Mouse (Mus musculus) lung, embryonic 14.5 days (tissue): Measurements from ENCODE around the gene Tlnrd1. TPM values are rescaled to one million over a fixed set of nuclear protein-coding genes. Genes with fewer than 3 reads are reported as not detected.

Experiments used
- ATAC-seq: fragments of 200-750 bp; cut with Nextera tagmentation; 2 replicates; pipeline ENCODE4 v1.8.0; 2017; ENCODE audit warnings: mild to moderate bottlenecking, moderate TSS enrichment, moderate library complexity; ENCODE audit not compliant: insufficient read depth
- DNase-seq: peaks from one replicate; pipeline ENCODE4 v3.0.0-alpha.2; 2015
- H3K27ac ChIP-seq: fragments of 300-500 bp; sonication (generic); 2 replicates; pipeline ENCODE4 v1.5.1; 2014; ENCODE audit warnings: low read depth, mild to moderate bottlenecking, moderate library complexity
- H3K27me3 ChIP-seq: fragments of 300-500 bp; sonication (generic); 2 replicates; pipeline ENCODE4 v1.6.1; 2014; ENCODE audit warnings: low read length, control low read depth; ENCODE audit not compliant: insufficient read depth
- H3K36me3 ChIP-seq: fragments of 300-500 bp; sonication (generic); 2 replicates; pipeline ENCODE4 v1.6.1; 2014; ENCODE audit warnings: control low read depth; ENCODE audit not compliant: insufficient read depth
- H3K4me1 ChIP-seq: fragments of 300-500 bp; sonication (generic); 2 replicates; pipeline ENCODE4 v1.6.1; 2014; ENCODE audit warnings: antibody characterized with exemption, control low read depth; ENCODE audit not compliant: insufficient read depth
- H3K4me2 ChIP-seq: fragments of 300-500 bp; sonication (generic); 2 replicates; pipeline ENCODE4 v1.6.1; 2014; ENCODE audit warnings: mild to moderate bottlenecking
- H3K4me3 ChIP-seq: fragments of 300-500 bp; sonication (generic); 2 replicates; pipeline ENCODE4 v1.5.1; 2014; ENCODE audit warnings: low read depth, low read length
- H3K9ac ChIP-seq: fragments of 300-500 bp; sonication (generic); 2 replicates; pipeline ENCODE4 v1.6.1; 2014
- H3K9me3 ChIP-seq: fragments of 300-500 bp; sonication (generic); 2 replicates; pipeline ENCODE4 v1.6.1; 2016; ENCODE audit warnings: low read depth, low read length, control low read depth
- CTCF ChIP-seq: IDR thresholded peaks from 2 replicates; pipeline ENCODE4 v1.5.1; 2016; ENCODE audit warnings: antibody characterized with exemption, low read depth
- WGBS: fragments of 180-500 bp; shearing (Covaris S2); extraction: QIAGEN DNeasy Blood & Tissue Kit; methylation state at CpG from one replicate; pipeline ENCODE4 v1.1.7; 2014; 5-methylcytosine and 5-hydroxymethylcytosine counted together
- polyA plus RNA-seq: library from polyadenylated mRNA; unstranded; fragments of >200 nt; fragmentation: Nextera tagmentation; extraction: Ambion mirVana; gene quantifications from 2 replicates; pipeline ENCODE4 v1.2.1, GENCODE M21; 2014

Gene Tlnrd1
- polyA plus RNA-seq, 1 experiment from 2014 or later = 29.1 TPM

- 0 out of 2 replicates have a peak, but pooled peaks cover 4% of the 10 kb centered on the region for H3K4me1 ChIP-seq
- 86% methylated on average over 2 of the region's 2 CpGs for WGBS
- no peak overlapping the region for H3K4me2 ChIP-seq
- DNase-seq (no peak), ATAC-seq (no peak)
- no peak for TF ChIP-seq CTCF
- no peaks in the 10 kb centered on the region for H3K27me3 ChIP-seq
- H3K4me3 ChIP-seq = no peak overlapping the region
- H3K27ac ChIP-seq = no peak overlapping the region
- no peaks in the 10 kb centered on the region for H3K9me3 ChIP-seq
- no peaks in the 10 kb centered on the region for H3K36me3 ChIP-seq
- H3K9ac ChIP-seq = no peak overlapping the region
These were observed 44.0 kb downstream of the Tlnrd1 start for GRCm38 (mm10) chr7:83840076-83840475.

- DNase-seq (no peak), ATAC-seq (no peak)
- no peaks in the 10 kb centered on the region for H3K9me3 ChIP-seq
- H3K36me3 ChIP-seq = no peaks in the 10 kb centered on the region
- WGBS = 75% methylated on average over 5 of the region's 5 CpGs
- no peak overlapping the region for H3K27ac ChIP-seq
- H3K4me1 ChIP-seq = peaks cover 7% of the 10 kb centered on the region; the same call in 1 of the 2 replicates
- H3K4me2 ChIP-seq = no peak overlapping the region
- H3K4me3 ChIP-seq = no peak overlapping the region
- H3K9ac ChIP-seq = no peak overlapping the region
- TF ChIP-seq CTCF = no peak
- no peaks in the 10 kb centered on the region for H3K27me3 ChIP-seq
These were observed 45.4 kb downstream of the Tlnrd1 start for GRCm38 (mm10) chr7:83838525-83839224.

Other genes starting within 250 kb of the Tlnrd1 start
- gene Il16, start 138.6 kb downstream of the Tlnrd1 start, polyA plus RNA-seq = 2.3 and 2.8 TPM in 2 replicates
- 0.13 and 0.22 TPM in 2 replicates for gene Cfap161, start 89.4 kb downstream of the Tlnrd1 start, polyA plus RNA-seq
- gene Mesd, start 161 bp upstream of the Tlnrd1 start, polyA plus RNA-seq = 111 and 117 TPM in 2 replicates
- gene Cemip, start 202.2 kb upstream of the Tlnrd1 start, polyA plus RNA-seq = 1.7 TPM in 2 replicates